Mouse (Mus musculus) lung, adult 18-20 months (tissue): Measurements from ENCODE around the gene Gm28308.

Source experiments
- DNase-seq, 2 experiments: peaks; one replicate each; pipeline ENCODE4 v3.0.0; 2022; ENCODE audit warnings: mixed read lengths in 2 of 2

The Gm28308 gene

GRCm38 (mm10) chr6:52213119-52213986, at the start of gene Gm28308, which contains the start of gene Hoxa3:
Gene Gm28308, minus strand, starts transcription at chr6:52213339.
Gene Hoxa3, minus strand, starts transcription at chr6:52213336.
- peak in 1 of 2 experiments; percentile 32 for DNase-seq

DNA sequence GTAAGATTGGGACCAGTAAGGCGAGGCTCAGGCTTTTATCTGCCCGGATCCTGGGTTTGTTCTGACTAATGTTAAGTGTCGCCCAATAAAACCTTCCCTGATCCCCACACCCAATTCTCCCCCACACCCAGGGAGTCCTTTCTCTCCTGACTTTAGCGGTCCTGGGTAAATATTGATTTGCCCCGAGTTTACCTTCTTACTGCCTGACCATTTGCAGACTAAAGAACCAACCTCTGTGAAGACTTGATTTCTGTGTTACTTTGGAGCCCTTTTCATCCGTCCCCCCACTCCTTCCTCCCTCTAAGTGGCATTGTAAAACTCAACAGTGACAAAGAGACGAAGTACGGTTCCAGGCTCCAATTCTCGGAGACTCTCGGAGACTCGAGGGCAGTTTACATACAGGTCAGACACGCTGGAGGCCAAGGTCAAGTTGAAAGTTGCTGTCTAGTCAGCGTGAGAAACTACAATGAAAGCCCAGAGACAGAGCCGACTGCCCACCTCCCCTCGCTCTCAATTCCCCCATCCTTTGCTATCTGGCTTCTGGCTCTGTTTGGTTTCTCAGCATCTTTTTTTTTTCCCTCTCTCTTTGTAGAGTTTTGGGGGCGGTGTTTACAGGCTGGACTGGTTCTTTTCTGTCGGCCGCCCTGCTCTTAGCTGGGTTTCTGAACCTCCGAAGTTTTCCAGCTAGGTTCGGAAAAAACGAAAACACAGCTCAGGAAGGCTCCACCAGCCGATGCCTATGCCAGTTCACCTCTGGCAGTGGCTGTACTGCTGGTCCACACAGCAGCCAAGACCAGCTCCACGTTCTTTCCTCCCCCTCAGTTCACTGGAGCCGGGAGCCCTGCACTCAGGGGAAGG, 49.6 kb upstream of the Gm28308 start:
- no peak for DNase-seq

GRCm38 (mm10) chr6:52261751-52262462, 48.8 kb upstream of the Gm28308 start:
- DNase-seq = no peak

- no peak for DNase-seq
These were observed 47.8 kb upstream of the Gm28308 start, which contains the start of gene Hoxa13 for GRCm38 (mm10) chr6:52260654-52261575. Gene Hoxa13, minus strand, starts transcription at chr6:52260880.

DNA sequence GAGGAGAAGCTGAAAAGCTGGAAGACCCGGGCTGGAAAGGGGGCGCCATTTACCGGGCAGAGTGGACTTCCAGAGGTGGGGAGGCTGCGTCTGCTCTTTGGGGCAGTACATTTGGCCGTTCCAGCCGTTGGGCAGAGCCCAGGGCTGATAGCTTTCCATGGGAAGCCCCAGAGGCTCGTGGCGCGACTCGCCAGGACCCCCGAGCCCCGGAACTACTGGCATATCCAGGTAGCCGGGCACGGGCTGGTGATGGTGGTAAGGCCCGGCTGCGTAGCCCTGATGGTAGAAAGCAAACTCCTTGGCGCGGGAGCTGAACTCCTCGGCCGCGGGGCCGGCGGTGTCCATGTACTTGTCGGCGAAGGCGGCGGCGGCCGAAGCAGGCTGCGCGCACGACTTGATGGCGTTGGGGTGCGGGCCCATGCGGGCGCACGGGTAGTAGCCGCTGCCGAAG, 46.7 kb upstream of the Gm28308 start:
- DNase-seq = no peak

GRCm38 (mm10) chr6:52259081-52259790, 46.1 kb upstream of the Gm28308 start:
- no peak for DNase-seq

- DNase-seq = peak; percentile 80 to 81
These were observed 43.8 kb upstream of the Gm28308 start for GRCm38 (mm10) chr6:52256956-52257355.

- DNase-seq = no peak
These were observed 40.7 kb upstream of the Gm28308 start for GRCm38 (mm10) chr6:52253511-52254500.

- no peak for DNase-seq
These were observed 39.7 kb upstream of the Gm28308 start for GRCm38 (mm10) chr6:52252775-52253376.

DNA sequence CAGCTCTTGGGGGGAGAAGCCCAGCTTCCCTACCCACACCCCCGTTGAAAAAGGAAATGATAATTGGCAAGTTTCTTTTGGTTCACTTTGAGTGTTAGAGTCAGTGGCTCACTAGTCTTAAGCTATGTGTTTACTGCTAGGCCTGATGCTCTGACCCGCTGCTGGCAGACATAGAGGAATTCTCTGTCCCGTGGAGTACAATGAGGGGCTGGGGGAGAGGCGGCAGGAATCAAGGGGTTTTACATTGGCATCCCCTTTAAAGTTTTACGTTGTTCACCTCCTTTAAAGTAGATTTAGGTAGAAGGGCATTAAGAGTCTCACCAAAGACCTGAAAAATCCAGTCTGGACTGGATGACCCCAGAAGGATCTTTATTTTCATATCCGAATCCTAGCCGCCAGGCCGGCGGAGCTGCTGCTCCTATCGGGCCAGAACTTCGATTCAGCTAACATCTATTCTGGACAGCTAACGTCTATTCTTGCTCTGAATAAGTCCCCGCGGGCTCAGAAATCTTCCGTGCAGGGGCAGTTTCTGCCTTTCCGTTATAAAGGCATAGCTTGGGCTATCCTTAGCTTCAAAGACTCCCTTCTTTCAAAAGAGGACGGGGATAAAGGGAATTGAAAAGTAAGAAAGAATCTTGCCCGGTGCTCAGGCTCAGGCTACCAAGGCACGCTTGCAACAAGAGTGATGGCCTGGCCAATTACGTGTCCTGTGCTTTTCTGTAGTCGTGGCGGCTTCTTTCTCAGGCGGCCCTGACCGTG, 39.1 kb upstream of the Gm28308 start:
- no peak for DNase-seq

GRCm38 (mm10) chr6:52251177-52251879, 38.2 kb upstream of the Gm28308 start:
- DNase-seq = no peak

GRCm38 (mm10) chr6:52249826-52250225, 36.7 kb upstream of the Gm28308 start:
- no peak for DNase-seq

DNA sequence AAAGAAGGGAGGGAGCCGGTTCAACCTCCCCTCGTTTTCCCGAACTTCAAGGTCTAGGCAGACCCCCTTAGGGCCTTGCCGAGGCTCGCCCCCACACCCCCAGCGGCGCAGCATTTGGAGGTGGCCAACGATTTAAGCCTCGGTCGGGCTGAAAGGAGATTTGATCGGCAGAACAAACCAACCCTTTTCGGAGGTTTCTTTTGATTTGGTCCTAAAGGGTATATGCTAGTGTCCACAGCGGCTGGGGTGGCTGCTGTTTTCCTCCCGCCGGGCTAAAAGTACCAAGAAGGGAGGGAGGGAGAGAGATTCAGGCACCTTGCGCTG, 36.2 kb upstream of the Gm28308 start:
- no peak for DNase-seq

DNA sequence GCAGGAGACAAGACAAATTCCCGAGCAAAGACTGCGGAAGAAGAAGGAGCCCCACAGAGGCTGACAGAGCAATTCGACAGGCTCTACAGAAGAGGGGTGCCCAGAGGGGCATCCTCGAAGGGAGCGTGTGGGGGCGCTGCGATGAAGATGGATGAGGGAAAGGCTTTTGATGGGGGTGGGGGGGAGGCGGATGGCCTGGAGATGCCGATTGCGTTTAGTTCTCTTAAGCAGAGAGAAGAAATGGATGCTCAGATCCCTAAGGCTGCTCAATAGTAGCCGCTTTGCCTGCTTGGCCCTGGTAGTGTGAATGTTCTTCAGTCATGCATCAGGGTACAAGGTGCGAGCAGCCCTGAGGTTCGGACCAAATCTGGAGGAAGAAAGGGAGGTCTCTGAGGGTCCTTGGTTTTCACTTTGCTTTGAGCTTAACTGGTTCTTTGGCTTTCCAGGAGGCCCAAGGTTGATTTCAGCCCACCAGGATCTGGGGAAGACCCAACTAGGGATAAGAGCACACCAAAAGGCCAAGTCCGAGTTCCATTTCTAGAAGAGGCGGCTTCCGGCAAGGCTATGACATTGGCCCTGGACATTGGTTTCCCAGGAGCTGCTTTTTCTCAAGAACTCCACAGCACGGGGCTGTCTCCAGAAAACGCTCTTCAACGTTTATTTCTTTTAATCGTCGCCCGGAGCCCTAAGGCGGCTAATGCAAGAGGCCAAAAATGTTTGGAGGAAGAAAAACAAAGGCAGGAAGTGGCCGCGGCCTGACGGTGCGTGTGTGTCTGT, 35.7 kb upstream of the Gm28308 start:
- no peak for DNase-seq

DNA sequence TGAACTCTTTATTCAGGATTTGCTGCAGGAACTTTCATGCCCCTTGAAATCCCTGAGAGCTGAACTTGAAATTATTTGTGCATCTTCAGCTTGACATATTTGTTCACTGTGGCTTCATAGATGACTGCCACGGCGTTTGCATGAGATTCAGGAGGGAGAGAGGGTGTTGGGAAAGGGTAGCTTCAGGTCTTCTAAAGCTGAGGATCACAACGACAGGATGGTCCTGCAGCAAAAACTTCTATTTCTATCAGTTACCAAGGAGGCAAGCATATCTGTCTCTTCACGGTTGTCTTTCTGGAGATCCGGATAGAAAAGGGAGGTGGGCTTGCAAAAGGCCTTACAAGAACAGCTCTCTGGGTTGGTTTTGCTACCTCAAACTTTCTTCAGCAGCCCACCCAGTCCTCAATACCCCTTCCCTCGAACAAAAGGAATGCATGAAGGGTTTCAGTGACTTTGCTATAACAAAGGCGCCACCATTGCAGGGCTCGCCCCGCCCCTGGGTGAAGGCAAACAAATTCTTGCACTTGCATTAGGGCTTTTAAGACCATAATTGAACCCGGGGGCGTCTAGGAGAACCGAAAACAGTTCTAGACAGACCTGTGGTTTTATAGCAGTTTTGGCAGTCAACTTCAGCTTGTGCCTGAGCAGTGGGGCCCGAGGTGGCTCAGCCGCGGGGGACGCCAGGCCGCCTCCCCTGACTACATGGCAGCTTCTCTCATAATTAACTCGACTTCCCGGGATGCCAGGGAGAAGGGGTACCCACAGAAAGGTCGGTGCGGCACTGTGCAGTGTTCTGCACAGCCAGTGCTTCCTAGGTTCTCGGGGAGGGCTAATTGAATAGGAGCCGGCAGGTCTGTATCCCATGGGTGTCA, 34.9 kb upstream of the Gm28308 start:
- DNase-seq = no peak

GRCm38 (mm10) chr6:52246916-52247315, 33.8 kb upstream of the Gm28308 start:
- no peak for DNase-seq
